Mouse (Mus musculus): ENCODE measurements around the gene Cbln3. TPM values are rescaled to one million over a fixed set of nuclear protein-coding genes. Genes with fewer than 3 reads are reported as not detected.

Cbln3 gene
- 0.51 and 0.56 TPM in 2 replicates for polyA plus RNA-seq (2014; fragmentation: Nextera tagmentation; extraction: Ambion mirVana)

DNA sequence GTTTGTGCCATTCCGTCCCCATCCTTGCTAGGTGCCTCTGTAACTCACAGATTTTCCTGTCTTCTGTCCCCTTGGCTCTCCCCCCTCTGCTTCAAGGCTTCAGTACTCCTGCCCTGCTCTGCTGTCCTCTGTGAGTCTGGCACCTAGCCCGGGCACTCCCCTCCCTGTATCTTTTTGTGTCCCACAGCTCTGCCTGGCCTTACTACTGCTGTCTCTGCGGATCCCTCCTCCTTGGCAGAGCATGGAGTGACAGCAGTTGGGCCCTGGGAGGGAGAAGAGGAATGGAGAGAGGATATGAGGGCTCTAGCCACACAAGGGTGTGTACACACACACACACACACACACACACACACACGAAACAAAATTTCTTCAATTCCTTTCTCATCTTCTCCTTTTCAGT is at the start of gene Cbln3:
Cbln3 (minus strand) TSS at position 227 of the 400 bp plus-strand sequence.
- WGBS, result 36% methylated on average over 4 of the region's 4 CpGs
- H3K4me3 ChIP-seq (replicated peaks; ENCODE audit: low read length), result peak within 1 kb of the TSS; percentile 72
- DNase-seq (ENCODE audit: low spot score), result peak; percentile 42
- peaks cover 10% of the 10 kb centered on the region for H3K4me1 ChIP-seq (replicated peaks; ENCODE audit: control insufficient read depth, insufficient read depth, low read length)
- no peaks in the 10 kb centered on the region for H3K9me3 ChIP-seq (ENCODE audit: control insufficient read depth, low read length)
- H3K36me3 ChIP-seq (replicated peaks; ENCODE audit: control insufficient read depth, insufficient read depth), result peaks cover 22% of the 10 kb centered on the region
- peak; percentile 18; the same call in 1 of the 2 replicates for ATAC-seq (ENCODE audit: low FRiP score)
- no peaks in the 10 kb centered on the region for H3K27me3 ChIP-seq (ENCODE audit: control insufficient read depth, insufficient read depth, low read length)
- H3K9ac ChIP-seq, result peak within 1 kb of the TSS; percentile 75
- peak within 1 kb of the TSS; percentile 71 for H3K27ac ChIP-seq
- H3K4me2 ChIP-seq (replicated peaks), result peak within 1 kb of the TSS; percentile 71

DNA sequence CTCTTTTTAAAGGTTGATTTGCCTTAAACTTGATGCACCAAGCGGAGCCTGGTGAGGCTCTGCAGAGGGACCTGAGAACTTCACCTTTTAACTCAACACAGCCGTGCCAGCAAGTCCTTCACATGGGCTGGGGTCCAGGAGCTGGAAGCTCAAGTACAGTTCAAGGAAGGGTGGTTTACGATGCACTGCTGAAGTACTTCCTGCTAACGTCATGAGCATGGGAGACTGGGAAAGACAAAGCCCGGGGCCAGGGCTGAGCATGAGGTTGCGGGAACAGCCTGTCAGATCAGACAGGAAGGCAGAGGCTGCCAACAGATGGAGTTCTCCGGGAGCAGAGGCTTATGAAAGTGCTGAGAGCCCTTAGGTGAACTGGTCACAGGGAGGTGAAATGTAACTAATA is 49.4 kb upstream of the Cbln3 start:
- Histone ChIP-seq H3K4me2 (replicated peaks) (no peak overlapping the region), H3K27ac (no peak overlapping the region), H3K4me1 (replicated peaks; ENCODE audit: control insufficient read depth, insufficient read depth, low read length) (no peaks in the 10 kb centered on the region), H3K36me3 (replicated peaks; ENCODE audit: control insufficient read depth, insufficient read depth) (no peaks in the 10 kb centered on the region), H3K4me3 (replicated peaks; ENCODE audit: low read length) (no peak overlapping the region), H3K9me3 (ENCODE audit: control insufficient read depth, low read length) (no peaks in the 10 kb centered on the region), H3K9ac (no peak overlapping the region), H3K27me3 (ENCODE audit: control insufficient read depth, insufficient read depth, low read length) (no peaks in the 10 kb centered on the region)
- 63% methylated on average over 7 of the region's 7 CpGs for WGBS
- DNase-seq (ENCODE audit: low spot score) (no peak), ATAC-seq (ENCODE audit: low FRiP score) (no peak)

DNA sequence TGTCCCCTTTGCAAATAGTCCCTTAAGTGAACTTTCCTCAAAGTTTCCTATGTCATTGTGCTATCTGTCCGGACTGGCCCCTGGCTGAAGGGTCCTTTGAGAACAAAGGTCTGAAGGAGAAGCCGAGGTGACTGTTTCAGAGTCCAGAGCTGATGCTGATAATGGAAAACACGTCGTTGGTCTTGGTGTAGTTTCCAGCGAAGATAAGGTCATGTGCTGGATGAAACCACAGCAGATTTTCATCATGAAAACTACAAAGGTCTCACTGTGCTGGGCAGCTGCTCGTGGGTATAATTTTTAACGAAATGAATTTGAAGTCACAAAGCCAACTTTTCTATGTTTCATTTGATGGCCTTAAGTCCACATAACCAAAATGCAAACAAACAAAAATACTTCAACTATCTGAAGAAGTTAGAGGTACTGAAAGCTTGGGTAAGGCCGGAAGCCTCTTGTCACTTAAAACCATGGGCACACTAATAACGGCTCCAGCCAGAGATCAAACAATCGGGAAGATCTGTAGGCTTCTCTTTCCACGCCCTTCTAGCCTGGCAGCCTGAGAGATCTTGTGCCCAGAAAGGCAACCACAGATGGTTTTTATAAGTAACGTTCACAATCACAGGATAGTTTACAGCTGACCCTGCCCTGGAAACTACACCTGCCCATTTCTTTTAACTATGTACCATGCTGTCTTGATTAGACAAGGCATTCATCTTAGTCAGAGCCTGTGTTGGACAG is 45.2 kb upstream of the Cbln3 start:
- DNase-seq (ENCODE audit: low spot score) (no peak), ATAC-seq (ENCODE audit: low FRiP score) (no peak)
- 85% methylated on average over 12 of the region's 12 CpGs for WGBS
- Histone ChIP-seq H3K9ac (no peak overlapping the region), H3K36me3 (replicated peaks; ENCODE audit: control insufficient read depth, insufficient read depth) (no peaks in the 10 kb centered on the region), H3K4me3 (replicated peaks; ENCODE audit: low read length) (no peak overlapping the region), H3K9me3 (ENCODE audit: control insufficient read depth, low read length) (no peaks in the 10 kb centered on the region), H3K4me2 (replicated peaks) (no peak overlapping the region), H3K27me3 (ENCODE audit: control insufficient read depth, insufficient read depth, low read length) (no peaks in the 10 kb centered on the region), H3K27ac (no peak overlapping the region), H3K4me1 (replicated peaks; ENCODE audit: control insufficient read depth, insufficient read depth, low read length) (no peaks in the 10 kb centered on the region)

DNA sequence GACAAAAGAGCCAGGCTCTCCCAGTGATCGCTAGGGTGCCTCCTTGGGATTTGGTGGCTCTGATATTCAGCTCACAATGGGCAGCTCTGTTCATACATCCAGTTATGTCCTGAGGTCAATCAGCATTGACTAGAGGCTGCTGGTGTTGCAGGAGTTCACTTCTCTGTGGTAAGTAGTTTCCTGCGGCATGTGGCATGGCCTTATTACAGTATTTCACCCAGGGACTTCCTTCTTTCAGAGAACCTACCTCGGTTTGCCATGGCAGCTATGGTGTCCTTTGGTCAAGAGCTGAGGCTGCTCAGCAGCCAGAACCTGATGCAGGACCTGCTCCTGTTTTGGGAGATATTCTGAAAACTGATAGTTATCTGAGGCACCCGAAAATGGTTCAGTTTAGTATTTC is 42.7 kb upstream of the Cbln3 start:
- ATAC-seq (ENCODE audit: low FRiP score), result no peak
- no peaks in the 10 kb centered on the region for H3K36me3 ChIP-seq (replicated peaks; ENCODE audit: control insufficient read depth, insufficient read depth)

DNA sequence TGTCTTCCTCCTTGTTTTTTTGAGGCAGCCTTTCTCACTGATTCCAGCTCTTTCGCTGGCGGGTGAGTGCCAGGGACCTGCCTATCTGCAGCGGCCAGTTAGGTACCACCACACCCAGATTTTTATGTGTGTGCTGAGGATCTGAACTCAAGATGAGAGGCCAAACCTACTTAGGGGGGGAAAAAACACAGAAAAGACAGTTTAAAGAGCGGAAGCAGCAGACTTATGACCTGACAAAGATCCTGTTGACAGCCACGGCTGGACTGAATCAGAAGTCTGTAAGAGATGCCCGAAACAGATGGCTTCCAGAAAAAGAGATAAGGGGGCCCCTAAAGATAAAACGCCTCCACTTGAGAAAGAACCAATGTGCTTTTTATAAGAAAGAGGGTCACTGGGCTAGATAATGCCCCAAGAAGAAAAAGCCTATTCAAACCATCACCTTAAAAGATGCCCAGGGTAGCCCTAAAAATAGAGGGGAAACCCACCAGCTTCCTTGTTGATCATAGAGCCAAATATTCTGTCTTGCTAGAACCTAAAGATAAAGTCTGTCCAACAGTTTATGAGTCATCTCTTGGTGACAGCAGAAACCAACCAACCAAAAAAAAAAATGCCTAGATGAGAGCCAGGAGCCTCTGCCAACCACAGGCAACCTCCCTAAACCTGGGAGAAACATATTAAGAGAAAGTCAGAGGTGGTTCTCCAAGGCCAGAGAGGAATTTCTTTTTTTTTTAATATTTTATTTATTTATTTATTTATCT is 38.5 kb upstream of the Cbln3 start:
- no peaks in the 10 kb centered on the region for H3K9me3 ChIP-seq (ENCODE audit: control insufficient read depth, low read length)
- H3K4me1 ChIP-seq (replicated peaks; ENCODE audit: control insufficient read depth, insufficient read depth, low read length), result no peaks in the 10 kb centered on the region
- no peak overlapping the region for H3K9ac ChIP-seq
- H3K27me3 ChIP-seq (ENCODE audit: control insufficient read depth, insufficient read depth, low read length), result no peaks in the 10 kb centered on the region
- no peak overlapping the region for H3K4me2 ChIP-seq (replicated peaks)
- H3K27ac ChIP-seq, result no peak overlapping the region
- ATAC-seq (ENCODE audit: low FRiP score) (no peak), DNase-seq (ENCODE audit: low spot score) (no peak)
- WGBS, result 87% methylated on average over 7 of the region's 7 CpGs
- no peaks in the 10 kb centered on the region for H3K36me3 ChIP-seq (replicated peaks; ENCODE audit: control insufficient read depth, insufficient read depth)
- no peak overlapping the region for H3K4me3 ChIP-seq (replicated peaks; ENCODE audit: low read length)

More for the DNA sequence above, 42.7 kb upstream of the Cbln3 start:
- WGBS, result 88% methylated on average over 4 of the region's 4 CpGs
- no peak for DNase-seq (ENCODE audit: low spot score)
- no peaks in the 10 kb centered on the region for H3K4me1 ChIP-seq (replicated peaks; ENCODE audit: control insufficient read depth, insufficient read depth, low read length)
- H3K9ac ChIP-seq, result no peak overlapping the region
- H3K4me3 ChIP-seq (replicated peaks; ENCODE audit: low read length), result no peak overlapping the region
- no peaks in the 10 kb centered on the region for H3K9me3 ChIP-seq (ENCODE audit: control insufficient read depth, low read length)
- no peak overlapping the region for H3K27ac ChIP-seq
- no peak overlapping the region for H3K4me2 ChIP-seq (replicated peaks)
- no peaks in the 10 kb centered on the region for H3K27me3 ChIP-seq (ENCODE audit: control insufficient read depth, insufficient read depth, low read length)

DNA sequence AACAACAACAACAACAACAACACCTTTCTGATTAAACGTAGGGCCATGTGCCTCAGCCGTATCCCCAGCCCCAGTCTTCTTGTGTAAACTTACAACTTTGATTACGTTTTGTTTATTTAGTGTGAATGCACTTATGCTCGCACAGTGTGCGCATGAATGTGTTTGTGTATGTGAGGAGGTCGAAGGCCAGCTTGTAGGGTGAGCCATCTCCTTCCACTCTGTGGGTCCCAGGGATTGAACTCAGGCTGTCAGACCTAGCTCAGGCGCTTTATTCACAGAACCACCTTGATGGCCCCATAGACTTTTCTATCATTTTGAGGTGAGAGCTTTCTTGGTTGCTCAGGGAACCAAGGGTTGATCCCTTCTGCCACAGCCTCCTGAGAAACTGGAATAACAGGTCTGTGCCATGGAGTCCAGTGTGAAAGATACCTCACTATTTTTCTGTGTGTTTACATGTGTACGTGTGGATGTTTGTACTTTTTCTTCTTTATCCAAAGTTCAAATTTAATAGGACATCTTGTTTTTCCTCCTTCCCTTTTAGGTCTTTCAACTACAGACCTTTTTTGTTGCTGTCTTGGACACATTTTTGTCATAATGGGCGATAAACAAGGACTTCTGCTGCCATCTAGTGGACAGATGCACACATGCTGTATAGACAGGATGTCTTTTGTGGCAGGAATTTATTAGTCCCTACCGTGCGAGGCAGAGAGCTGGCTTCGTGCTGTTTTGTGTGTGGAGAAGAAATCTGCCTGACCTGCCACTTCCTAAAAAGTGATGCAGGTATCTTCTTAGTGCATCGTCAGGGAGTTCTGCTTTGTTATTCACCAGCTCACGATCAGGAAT is 34.3 kb upstream of the Cbln3 start:
- no peaks in the 10 kb centered on the region; the same call in 1 of the 2 replicates for H3K9me3 ChIP-seq (ENCODE audit: control insufficient read depth, low read length)
- 41% methylated on average over 14 of the region's 14 CpGs for WGBS
- H3K4me3 ChIP-seq (replicated peaks; ENCODE audit: low read length), result no peak overlapping the region
- ATAC-seq (ENCODE audit: low FRiP score) (peak; percentile 89), DNase-seq (ENCODE audit: low spot score) (peak; percentile 95)
- no peak overlapping the region for H3K27ac ChIP-seq
- H3K9ac ChIP-seq, result no peak overlapping the region
- H3K36me3 ChIP-seq (replicated peaks; ENCODE audit: control insufficient read depth, insufficient read depth), result no peaks in the 10 kb centered on the region
- H3K4me1 ChIP-seq (replicated peaks; ENCODE audit: control insufficient read depth, insufficient read depth, low read length), result no peaks in the 10 kb centered on the region
- H3K27me3 ChIP-seq (ENCODE audit: control insufficient read depth, insufficient read depth, low read length), result no peaks in the 10 kb centered on the region
- peak overlapping the region; percentile 19 for H3K4me2 ChIP-seq (replicated peaks)

DNA sequence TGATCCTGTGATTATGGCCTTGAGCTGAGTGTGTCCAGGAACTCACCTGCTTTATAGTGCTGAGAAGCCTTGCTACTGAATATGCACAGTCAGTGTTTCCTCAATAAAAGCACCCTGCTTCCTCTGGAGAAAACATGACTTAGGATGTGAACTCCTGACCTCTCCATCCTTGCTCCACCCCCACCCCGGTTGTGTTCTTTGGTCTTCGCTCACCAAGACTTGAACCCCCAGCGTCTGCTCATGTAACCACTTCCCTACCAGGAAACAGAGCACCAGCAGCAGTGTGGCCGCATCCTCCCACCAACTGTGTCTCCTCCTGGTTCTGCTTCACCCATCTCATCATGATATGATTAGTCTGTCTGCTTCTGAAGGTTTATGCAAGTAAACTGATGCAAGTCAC is 29.2 kb upstream of the Cbln3 start:
- ATAC-seq (ENCODE audit: low FRiP score), result no peak

DNA sequence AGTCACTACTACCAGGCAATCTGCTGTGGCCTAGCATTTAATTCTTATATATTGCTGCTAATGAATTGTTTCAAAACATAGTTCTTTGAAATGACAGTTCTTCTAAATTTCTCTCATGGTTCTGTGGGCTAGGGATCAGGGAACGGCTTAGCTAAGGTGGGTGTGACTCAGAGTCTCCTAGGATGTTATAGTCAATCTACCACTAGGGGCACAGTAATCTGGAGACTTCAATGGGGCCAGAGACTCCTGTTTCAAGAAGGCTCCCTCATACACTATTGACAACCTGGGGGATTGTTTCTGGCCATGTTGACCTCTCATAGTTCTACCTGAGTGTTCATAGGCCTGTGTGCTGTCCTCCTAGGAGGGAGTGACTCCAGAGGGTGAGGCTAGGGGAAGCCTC is 21.3 kb upstream of the Cbln3 start:
- H3K36me3 ChIP-seq (replicated peaks; ENCODE audit: control insufficient read depth, insufficient read depth), result no peaks in the 10 kb centered on the region
- H3K4me1 ChIP-seq (replicated peaks; ENCODE audit: control insufficient read depth, insufficient read depth, low read length), result peaks cover 6% of the 10 kb centered on the region
- H3K27ac ChIP-seq, result no peak overlapping the region
- ATAC-seq (ENCODE audit: low FRiP score) (no peak), DNase-seq (ENCODE audit: low spot score) (no peak)
- no peak overlapping the region for H3K4me2 ChIP-seq (replicated peaks)
- H3K9me3 ChIP-seq (ENCODE audit: control insufficient read depth, low read length), result no peaks in the 10 kb centered on the region
- H3K9ac ChIP-seq, result no peak overlapping the region
- no peaks in the 10 kb centered on the region for H3K27me3 ChIP-seq (ENCODE audit: control insufficient read depth, insufficient read depth, low read length)
- H3K4me3 ChIP-seq (replicated peaks; ENCODE audit: low read length), result no peak overlapping the region
- WGBS, result 50% methylated on average over 1 of the region's 1 CpGs

More for the DNA sequence above, 29.2 kb upstream of the Cbln3 start:
- DNase-seq (ENCODE audit: low spot score), result no peak
- no peaks in the 10 kb centered on the region for H3K36me3 ChIP-seq (replicated peaks; ENCODE audit: control insufficient read depth, insufficient read depth)
- no peaks in the 10 kb centered on the region for H3K27me3 ChIP-seq (ENCODE audit: control insufficient read depth, insufficient read depth, low read length)
- H3K9me3 ChIP-seq (ENCODE audit: control insufficient read depth, low read length), result no peaks in the 10 kb centered on the region; the same call in 1 of the 2 replicates
- no peak overlapping the region for H3K4me2 ChIP-seq (replicated peaks)
- 52% methylated on average over 4 of the region's 4 CpGs for WGBS
- H3K4me3 ChIP-seq (replicated peaks; ENCODE audit: low read length), result no peak overlapping the region
- H3K4me1 ChIP-seq (replicated peaks; ENCODE audit: control insufficient read depth, insufficient read depth, low read length), result no peaks in the 10 kb centered on the region
- H3K27ac ChIP-seq, result no peak overlapping the region
- no peak overlapping the region for H3K9ac ChIP-seq

DNA sequence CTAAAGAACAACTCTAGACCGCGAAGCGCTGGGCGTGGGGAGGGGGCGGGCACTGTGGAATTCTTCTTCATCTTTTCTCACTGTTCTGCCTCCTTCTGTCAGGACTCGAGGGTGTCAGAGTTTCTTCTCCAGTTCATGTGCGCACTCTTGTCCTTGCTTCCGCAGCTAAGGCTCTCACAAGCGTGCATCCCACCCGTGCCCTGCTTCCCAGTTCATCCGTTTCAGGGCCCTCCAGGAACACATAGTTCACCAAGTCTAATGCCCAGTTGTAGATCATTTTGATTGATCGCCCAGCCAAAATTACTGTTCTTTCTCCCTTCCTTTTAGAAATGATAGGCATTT is 16.2 kb upstream of the Cbln3 start:
- Histone ChIP-seq H3K27ac (peak overlapping the region; percentile 84), H3K36me3 (replicated peaks; ENCODE audit: control insufficient read depth, insufficient read depth) (peaks cover 30% of the 10 kb centered on the region), H3K9me3 (ENCODE audit: control insufficient read depth, low read length) (no peaks in the 10 kb centered on the region), H3K4me1 (replicated peaks; ENCODE audit: control insufficient read depth, insufficient read depth, low read length) (peaks cover 13% of the 10 kb centered on the region), H3K4me2 (replicated peaks) (peak overlapping the region; percentile 93), H3K27me3 (ENCODE audit: control insufficient read depth, insufficient read depth, low read length) (no peaks in the 10 kb centered on the region), H3K4me3 (replicated peaks; ENCODE audit: low read length) (peak overlapping the region; percentile 60), H3K9ac (peak overlapping the region; percentile 85)
- ATAC-seq (ENCODE audit: low FRiP score) (peak; percentile 63; the same call in 1 of the 2 replicates), DNase-seq (ENCODE audit: low spot score) (no peak)
- WGBS, result 9% methylated on average over 12 of the region's 12 CpGs
